Mouse (Mus musculus) neural tube, embryonic 11.5 days (tissue): ENCODE measurements around the gene Sap30l. TPM values are rescaled to one million over a fixed set of nuclear protein-coding genes. Genes with fewer than 3 reads are reported as not detected.

ENCODE experiments used
- ATAC-seq: fragments of 200-750 bp; cut with Nextera tagmentation; 2 replicates; pipeline ENCODE4 v1.8.0; 2017; ENCODE audit warnings: moderate number of reproducible peaks, mild to moderate bottlenecking, moderate TSS enrichment, moderate library complexity; ENCODE audit not compliant: insufficient read depth, low FRiP score, low TSS enrichment
- DNase-seq: peaks from one replicate; pipeline ENCODE4 v3.0.0-alpha.2; 2015; ENCODE audit warnings: low spot score
- H3K27ac ChIP-seq: fragments of 300-500 bp; sonication (generic); 2 replicates; pipeline ENCODE4 v1.5.1; 2014; ENCODE audit warnings: low read depth, mild to moderate bottlenecking, low read length
- H3K27me3 ChIP-seq: fragments of 300-500 bp; sonication (generic); 2 replicates; pipeline ENCODE4 v1.6.1; 2014; ENCODE audit warnings: mild to moderate bottlenecking, low read length, mixed read lengths; ENCODE audit not compliant: control insufficient read depth, insufficient read depth
- H3K36me3 ChIP-seq: fragments of 300-500 bp; sonication (generic); 2 replicates; pipeline ENCODE4 v1.6.1; 2014; ENCODE audit warnings: mild to moderate bottlenecking, low read length, moderate library complexity, mixed read lengths; ENCODE audit not compliant: control insufficient read depth, insufficient read depth
- H3K4me1 ChIP-seq: fragments of 300-500 bp; sonication (generic); 2 replicates; pipeline ENCODE4 v1.6.1; 2014; ENCODE audit warnings: low read length, mixed read lengths; ENCODE audit not compliant: control insufficient read depth, insufficient read depth
- H3K4me2 ChIP-seq: fragments of 300-500 bp; sonication (generic); 2 replicates; pipeline ENCODE4 v1.6.1; 2014; ENCODE audit warnings: low read depth, mild to moderate bottlenecking, moderate library complexity
- H3K4me3 ChIP-seq: fragments of 300-500 bp; sonication (generic); 2 replicates; pipeline ENCODE4 v1.5.1; 2014; ENCODE audit warnings: low read depth, low read length
- H3K9ac ChIP-seq: fragments of 300-500 bp; sonication (generic); 2 replicates; pipeline ENCODE4 v1.6.1; 2014; ENCODE audit warnings: mild to moderate bottlenecking, low read length
- H3K9me3 ChIP-seq: fragments of 300-500 bp; sonication (generic); 2 replicates; pipeline ENCODE4 v1.6.1; 2016; ENCODE audit warnings: low read length; ENCODE audit not compliant: control insufficient read depth
- WGBS: fragments of 180-500 bp; shearing (Covaris S2); extraction: QIAGEN DNeasy Blood & Tissue Kit; methylation state at CpG from one replicate; pipeline ENCODE4 v1.1.7; 2014; 5-methylcytosine and 5-hydroxymethylcytosine counted together
- polyA plus RNA-seq: library from polyadenylated mRNA; unstranded; fragments of >200 nt; fragmentation: Nextera tagmentation; extraction: Ambion mirVana; gene quantifications from 2 replicates; pipeline ENCODE4 v1.2.1, GENCODE M21; 2014

Sap30l gene
- polyA plus RNA-seq = 14.2 and 15.0 TPM in 2 replicates

GRCm38 (mm10) chr11:57800971-57801765 lies at the start of gene Sap30l:
TSS of gene Sap30l (plus strand) at chr11:57801637.
- peak within 1 kb of the TSS; percentile 49 for H3K27ac ChIP-seq
- peaks cover 18% of the 10 kb centered on the region for H3K4me1 ChIP-seq
- H3K36me3 ChIP-seq = no peaks in the 10 kb centered on the region
- WGBS = under 1% methylated on average over 39 of the region's 66 CpGs
- no peaks in the 10 kb centered on the region for H3K27me3 ChIP-seq
- H3K4me3 ChIP-seq = peak within 1 kb of the TSS; percentile 98
- peak within 1 kb of the TSS; percentile 87 for H3K9ac ChIP-seq
- DNase-seq (peak; percentile 98), ATAC-seq (peak; percentile 97)
- H3K4me2 ChIP-seq = peak within 1 kb of the TSS; percentile 95
- no peaks in the 10 kb centered on the region for H3K9me3 ChIP-seq

DNA sequence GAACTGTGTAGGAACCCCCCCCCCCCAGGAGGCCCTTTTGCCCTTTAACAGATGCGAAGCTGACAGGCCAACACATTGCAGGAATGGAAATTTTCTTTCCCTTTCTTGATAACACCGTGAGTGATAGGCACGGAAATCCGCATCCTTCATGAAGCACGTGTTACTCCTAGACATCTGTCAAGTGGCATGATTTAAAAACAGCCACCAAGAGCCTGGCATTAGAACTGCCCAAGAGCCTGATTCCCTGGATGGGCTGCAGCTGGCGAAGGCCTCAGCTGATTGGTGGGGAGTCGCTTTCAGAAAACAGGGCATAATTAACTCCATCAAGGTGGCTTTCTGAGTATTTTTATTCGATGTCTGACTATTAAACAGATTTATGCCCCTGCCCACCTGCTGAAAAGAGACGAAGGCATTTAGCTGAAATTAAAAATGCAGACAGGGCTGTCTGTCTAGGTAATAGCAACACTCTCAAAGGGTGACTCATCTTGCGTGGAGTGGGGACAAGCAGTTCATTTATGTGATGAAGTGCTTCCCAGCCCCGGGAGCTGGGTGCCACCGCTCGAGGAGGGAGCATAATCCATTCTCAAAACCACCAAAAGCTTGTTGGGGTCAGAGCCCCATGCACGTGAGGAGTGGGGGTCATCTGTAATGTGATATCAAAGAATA lies 47.8 kb upstream of the Sap30l start:
- 63% methylated on average over 14 of the region's 14 CpGs for WGBS
- Histone ChIP-seq H3K9ac (no peak overlapping the region), H3K4me1 (0 out of 2 replicates have a peak, but pooled peaks cover 2% of the 10 kb centered on the region), H3K4me2 (no peak overlapping the region), H3K4me3 (no peak overlapping the region), H3K36me3 (no peaks in the 10 kb centered on the region), H3K27ac (no peak overlapping the region), H3K9me3 (no peaks in the 10 kb centered on the region), H3K27me3 (no peaks in the 10 kb centered on the region)
- no peak for DNase-seq
- ATAC-seq = no peak

DNA sequence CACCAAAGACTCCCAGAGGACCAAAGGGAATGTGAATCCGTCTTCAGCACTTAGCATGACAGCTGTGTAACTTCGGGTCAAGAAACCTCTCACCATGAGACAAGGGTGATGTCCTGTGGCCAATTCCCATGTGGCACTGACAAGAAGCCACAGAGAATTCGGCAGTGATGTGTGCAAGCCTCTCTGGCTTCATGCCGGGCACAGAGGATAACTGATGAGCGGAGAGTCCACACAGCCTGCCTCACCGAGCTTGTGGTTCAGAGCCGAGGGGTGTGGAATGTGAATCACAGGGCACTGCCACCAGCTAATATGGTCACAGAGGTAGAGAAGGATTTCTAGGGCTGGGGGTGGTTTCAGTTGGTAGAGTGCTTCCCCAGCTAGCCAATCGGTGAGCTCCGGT lies 42.8 kb upstream of the Sap30l start:
- Histone ChIP-seq H3K4me1 (peaks cover 6% of the 10 kb centered on the region; the same call in 1 of the 2 replicates), H3K4me3 (no peak overlapping the region), H3K27me3 (no peaks in the 10 kb centered on the region), H3K9me3 (no peaks in the 10 kb centered on the region), H3K36me3 (no peaks in the 10 kb centered on the region), H3K27ac (no peak overlapping the region), H3K9ac (no peak overlapping the region), H3K4me2 (no peak overlapping the region)
- DNase-seq = no peak
- 69% methylated on average over 9 of the region's 9 CpGs for WGBS
- ATAC-seq = no peak

GRCm38 (mm10) chr11:57760509-57761058 lies 40.9 kb upstream of the Sap30l start:
- H3K4me2 ChIP-seq = no peak overlapping the region

DNA sequence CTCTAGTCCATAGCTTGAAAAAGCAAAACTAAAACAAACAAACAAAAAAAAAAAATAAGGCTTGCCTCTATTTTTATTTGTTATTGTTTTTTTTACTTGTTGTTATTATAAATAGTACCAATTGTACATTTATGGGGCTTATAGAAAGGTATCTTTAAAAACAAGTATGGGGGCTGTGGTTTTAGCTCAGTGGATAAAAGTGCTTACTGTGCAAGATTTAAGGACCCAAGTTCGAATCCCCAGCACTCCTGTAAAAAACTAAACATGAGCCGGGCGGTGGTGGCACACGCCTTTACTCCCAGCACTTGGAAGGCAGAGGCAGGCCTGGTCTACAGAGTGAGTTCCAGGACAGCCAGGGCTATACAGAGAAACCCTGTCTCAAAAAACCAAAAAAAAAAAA lies 40.1 kb upstream of the Sap30l start:
- Histone ChIP-seq H3K9ac (no peak overlapping the region), H3K9me3 (no peaks in the 10 kb centered on the region), H3K27ac (no peak overlapping the region), H3K4me3 (no peak overlapping the region), H3K36me3 (no peaks in the 10 kb centered on the region), H3K4me2 (no peak overlapping the region), H3K4me1 (peaks cover 11% of the 10 kb centered on the region), H3K27me3 (no peaks in the 10 kb centered on the region)
- ATAC-seq (no peak), DNase-seq (no peak)
- WGBS = 95% methylated on average over 4 of the region's 4 CpGs

More at GRCm38 (mm10) chr11:57760509-57761058, 40.9 kb upstream of the Sap30l start:
- H3K9me3 ChIP-seq = no peaks in the 10 kb centered on the region
- WGBS = 13% methylated on average over 14 of the region's 14 CpGs
- no peak overlapping the region for H3K4me3 ChIP-seq
- H3K36me3 ChIP-seq = no peaks in the 10 kb centered on the region
- DNase-seq (peak; percentile 53), ATAC-seq (no peak)
- no peak overlapping the region for H3K9ac ChIP-seq
- no peaks in the 10 kb centered on the region for H3K27me3 ChIP-seq
- H3K4me1 ChIP-seq = peaks cover 6% of the 10 kb centered on the region; the same call in 1 of the 2 replicates
- no peak overlapping the region for H3K27ac ChIP-seq

GRCm38 (mm10) chr11:57764124-57764523 lies 37.3 kb upstream of the Sap30l start:
- ATAC-seq = no peak
- WGBS = 88% methylated on average over 3 of the region's 3 CpGs

DNA sequence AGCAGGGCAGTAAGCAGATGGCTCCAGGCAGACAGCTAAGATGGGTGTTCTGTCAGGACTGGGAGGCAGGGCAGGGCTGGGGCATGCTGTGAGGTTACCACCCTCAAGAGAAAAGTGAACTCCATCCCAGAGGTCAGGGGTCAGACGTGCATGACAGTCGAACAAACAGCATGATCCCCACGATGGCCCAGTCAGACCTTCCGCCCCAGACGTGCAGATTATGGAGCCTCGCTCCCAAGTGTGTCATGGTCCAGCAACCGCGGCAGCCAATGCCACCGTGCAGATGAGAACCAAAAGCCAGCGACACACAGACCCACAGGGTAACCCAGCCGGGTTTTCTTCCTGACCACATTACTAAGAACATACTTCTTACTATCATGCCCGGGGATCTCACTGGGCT lies 34.8 kb upstream of the Sap30l start:
- Histone ChIP-seq H3K4me2 (no peak overlapping the region), H3K4me1 (peaks cover 11% of the 10 kb centered on the region), H3K36me3 (no peaks in the 10 kb centered on the region), H3K9ac (no peak overlapping the region), H3K27me3 (no peaks in the 10 kb centered on the region), H3K9me3 (no peaks in the 10 kb centered on the region), H3K4me3 (no peak overlapping the region), H3K27ac (no peak overlapping the region)
- ATAC-seq = no peak
- DNase-seq = no peak
- 34% methylated on average over 12 of the region's 12 CpGs for WGBS

More at GRCm38 (mm10) chr11:57764124-57764523, 37.3 kb upstream of the Sap30l start:
- no peak for DNase-seq
- Histone ChIP-seq H3K9ac (no peak overlapping the region), H3K27ac (no peak overlapping the region), H3K4me1 (peaks cover 17% of the 10 kb centered on the region), H3K27me3 (no peaks in the 10 kb centered on the region), H3K4me2 (no peak overlapping the region), H3K9me3 (no peaks in the 10 kb centered on the region), H3K4me3 (no peak overlapping the region), H3K36me3 (no peaks in the 10 kb centered on the region)

DNA sequence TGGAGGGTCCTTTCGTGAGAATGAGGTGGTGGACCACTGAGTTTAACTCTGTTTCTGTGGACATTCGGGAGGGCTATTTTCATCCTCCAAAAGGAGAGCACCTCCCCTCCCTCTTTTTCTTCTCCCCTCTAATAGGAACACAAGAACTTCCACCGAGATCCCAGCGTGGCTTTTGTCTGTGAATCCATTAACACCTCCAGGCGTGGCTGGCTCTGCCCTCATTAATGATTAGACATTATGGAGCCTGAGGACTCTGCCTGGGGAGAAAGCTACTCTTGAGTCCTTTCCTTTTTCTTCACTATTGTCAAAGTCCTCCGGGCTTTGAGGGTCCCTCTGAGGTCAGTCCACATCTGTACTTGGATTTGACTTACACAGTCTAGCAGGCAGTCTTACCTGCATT lies 34.3 kb upstream of the Sap30l start:
- no peak for DNase-seq
- Histone ChIP-seq H3K27ac (no peak overlapping the region), H3K4me3 (no peak overlapping the region), H3K36me3 (no peaks in the 10 kb centered on the region), H3K4me2 (no peak overlapping the region), H3K9ac (no peak overlapping the region), H3K4me1 (peaks cover 11% of the 10 kb centered on the region), H3K9me3 (no peaks in the 10 kb centered on the region), H3K27me3 (no peaks in the 10 kb centered on the region)
- 33% methylated on average over 6 of the region's 6 CpGs for WGBS
- no peak for ATAC-seq
